Mouse (Mus musculus): ENCODE data around the gene Klf6.

Gene Klf6

DNA sequence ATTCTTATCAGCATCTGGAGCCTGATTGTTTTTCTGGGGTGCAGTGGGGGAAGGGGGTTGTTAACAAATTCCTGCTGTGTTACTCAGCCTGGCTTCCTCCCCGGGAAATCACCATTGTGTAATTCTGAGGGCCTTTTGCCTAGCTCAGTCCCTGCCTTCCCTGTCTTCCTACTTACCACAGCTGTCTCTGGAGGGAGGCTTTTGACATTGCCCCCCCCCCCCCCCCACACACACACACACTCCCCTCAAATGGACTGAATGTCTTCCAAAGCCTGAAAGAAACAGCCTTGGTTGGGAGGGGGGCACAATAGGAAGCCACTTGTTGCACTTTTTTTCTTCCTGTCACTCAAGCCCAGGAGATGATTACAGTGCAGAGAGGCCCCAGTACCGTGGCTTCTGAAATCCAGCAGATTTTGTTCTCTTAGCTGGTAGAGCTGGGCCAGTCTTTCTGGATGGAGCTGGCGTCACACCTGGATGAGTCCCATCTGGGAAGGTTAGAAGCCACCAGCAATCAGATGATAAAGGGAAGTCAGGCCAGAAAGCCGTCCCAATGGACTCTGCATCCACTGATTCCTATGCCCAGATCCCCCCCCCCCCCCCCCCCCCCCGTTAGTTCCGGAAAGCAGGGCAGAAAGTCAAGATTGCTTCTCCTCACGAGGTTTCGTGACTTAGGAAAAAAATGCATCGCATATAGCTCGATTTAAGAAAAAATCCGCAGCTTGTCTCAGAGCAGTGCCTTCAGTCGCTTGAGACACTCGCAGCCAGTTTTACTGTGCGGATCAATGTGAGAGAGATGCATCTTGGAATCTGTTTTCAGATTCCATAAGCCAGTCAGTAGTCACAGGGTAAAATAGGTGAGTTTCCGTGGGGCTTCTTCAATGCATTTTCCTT lies 9.3 kb downstream of the Klf6 start:
- no peaks in the 10 kb centered on the region for H3K27me3 ChIP-seq (ENCODE audit: control insufficient read depth, insufficient read depth, low read length, poor library complexity, severe bottlenecking)
- peaks cover 19% of the 10 kb centered on the region for H3K36me3 ChIP-seq (ENCODE audit: control insufficient read depth, insufficient read depth, low read length, poor library complexity, severe bottlenecking)
- DNase-seq (ENCODE audit: low read depth, low spot score) = peak; percentile 36

DNA sequence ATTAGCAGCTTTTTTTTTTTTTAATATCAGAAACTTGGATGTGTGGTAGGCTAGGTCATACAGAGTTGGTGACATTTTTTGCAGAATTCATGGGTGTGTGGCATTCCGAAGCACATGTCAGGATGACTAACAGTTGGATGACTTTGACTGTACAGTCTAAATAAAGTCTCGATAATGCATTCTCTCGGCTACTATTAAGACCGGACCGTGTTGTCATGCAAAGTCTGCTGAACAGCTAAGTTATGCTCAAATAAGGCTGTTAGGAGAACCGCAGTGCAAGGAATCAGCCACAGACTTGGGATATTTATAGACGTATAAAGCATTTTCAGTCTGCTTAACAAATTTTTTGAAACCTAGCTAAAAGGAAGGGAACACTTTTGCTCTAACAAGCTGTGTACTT lies 10.1 kb downstream of the Klf6 start:
- no peak for DNase-seq (ENCODE audit: low read depth, low spot score)
- Histone ChIP-seq H3K36me3 (ENCODE audit: control insufficient read depth, insufficient read depth, low read length, poor library complexity, severe bottlenecking) (peaks cover 16% of the 10 kb centered on the region), H3K27me3 (ENCODE audit: control insufficient read depth, insufficient read depth, low read length, poor library complexity, severe bottlenecking) (no peaks in the 10 kb centered on the region)

DNA sequence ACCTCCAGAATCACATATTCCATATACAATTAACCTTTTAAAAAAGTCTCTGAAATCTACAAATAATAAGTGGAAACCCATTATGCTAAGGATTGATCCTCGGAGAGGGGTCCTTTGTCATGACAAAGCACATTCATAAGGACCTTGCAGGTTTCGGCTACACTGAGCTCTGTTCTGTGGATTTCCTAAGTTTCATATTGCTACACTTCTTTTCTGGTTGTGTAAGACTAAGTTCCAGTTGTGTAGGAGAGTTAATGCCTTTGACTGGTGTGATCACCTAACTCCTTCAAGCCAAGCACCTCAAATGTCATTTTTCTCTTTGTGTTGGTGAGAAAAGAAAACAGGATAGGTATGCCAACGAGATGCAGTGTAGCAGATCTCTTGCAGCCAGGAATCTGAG lies 12.4 kb downstream of the Klf6 start:
- Histone ChIP-seq H3K36me3 (ENCODE audit: control insufficient read depth, insufficient read depth, low read length, poor library complexity, severe bottlenecking) (peaks cover 2% of the 10 kb centered on the region), H3K27me3 (ENCODE audit: control insufficient read depth, insufficient read depth, low read length, poor library complexity, severe bottlenecking) (no peaks in the 10 kb centered on the region)
- DNase-seq (ENCODE audit: low read depth, low spot score) = no peak

DNA sequence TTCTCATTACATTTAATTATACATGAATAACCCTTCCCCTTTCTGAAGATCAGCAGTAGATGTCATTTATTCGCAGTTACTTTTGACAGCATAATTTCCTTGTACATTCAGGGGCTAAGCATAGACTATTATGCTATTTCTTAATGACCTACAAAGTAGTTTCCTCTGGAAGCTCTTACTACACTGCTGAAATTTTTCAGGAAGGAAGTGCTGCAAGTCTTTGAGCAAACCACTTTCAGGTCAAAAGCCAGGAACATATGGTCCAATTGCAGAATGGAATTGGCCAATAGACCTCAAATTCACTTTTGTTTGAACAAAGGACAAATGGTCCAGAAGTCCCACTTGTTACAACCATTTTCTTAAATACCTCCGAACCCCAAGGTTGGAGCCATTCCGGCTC lies 14.2 kb downstream of the Klf6 start:
- Histone ChIP-seq H3K36me3 (ENCODE audit: control insufficient read depth, insufficient read depth, low read length, poor library complexity, severe bottlenecking) (no peaks in the 10 kb centered on the region), H3K27me3 (ENCODE audit: control insufficient read depth, insufficient read depth, low read length, poor library complexity, severe bottlenecking) (no peaks in the 10 kb centered on the region)
- DNase-seq (ENCODE audit: low read depth, low spot score) = no peak

DNA sequence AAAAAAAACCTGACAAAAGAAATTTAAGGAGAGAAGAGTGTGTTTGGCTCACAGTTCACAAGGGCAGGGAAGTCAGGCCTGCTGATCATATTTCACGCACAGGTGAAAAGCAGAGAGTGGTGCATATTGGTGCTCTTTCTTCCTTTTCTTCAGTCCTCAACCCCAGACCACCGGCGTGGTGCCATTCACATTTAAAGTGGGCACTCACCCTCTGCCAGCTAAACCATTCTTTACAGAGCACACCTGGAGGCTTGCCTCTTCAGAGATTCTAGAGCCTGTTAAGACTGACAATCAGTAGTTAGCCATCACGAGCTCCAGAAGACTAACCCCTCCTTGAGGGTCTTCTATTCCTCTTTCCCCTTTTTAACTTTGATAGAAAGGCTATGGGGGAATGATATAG lies 17.5 kb downstream of the Klf6 start:
- Histone ChIP-seq H3K36me3 (ENCODE audit: control insufficient read depth, insufficient read depth, low read length, poor library complexity, severe bottlenecking) (no peaks in the 10 kb centered on the region), H3K27me3 (ENCODE audit: control insufficient read depth, insufficient read depth, low read length, poor library complexity, severe bottlenecking) (no peaks in the 10 kb centered on the region)
- DNase-seq (ENCODE audit: low read depth, low spot score) = no peak

DNA sequence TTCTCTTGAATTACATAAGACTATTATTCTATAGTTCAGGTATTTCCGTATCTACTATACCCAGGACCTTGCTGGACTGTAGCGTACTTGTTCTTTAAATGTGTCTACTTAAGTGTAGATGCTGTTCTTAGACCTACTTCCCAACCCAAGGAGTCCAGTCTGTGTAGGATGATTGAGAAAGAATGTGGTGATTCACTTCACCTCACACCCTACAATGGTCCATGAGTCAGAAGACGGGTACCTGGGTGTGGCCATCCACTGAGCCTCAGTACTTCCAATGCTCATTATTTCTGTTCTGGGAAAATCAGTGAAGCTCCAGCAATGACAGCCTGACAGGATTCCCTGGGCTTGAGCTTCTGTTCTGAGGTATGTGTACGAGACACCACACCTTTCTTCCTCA lies 25.5 kb downstream of the Klf6 start:
- Histone ChIP-seq H3K36me3 (ENCODE audit: control insufficient read depth, insufficient read depth, low read length, poor library complexity, severe bottlenecking) (no peaks in the 10 kb centered on the region; the same call in 1 of the 2 replicates), H3K27me3 (ENCODE audit: control insufficient read depth, insufficient read depth, low read length, poor library complexity, severe bottlenecking) (no peaks in the 10 kb centered on the region)
- DNase-seq (ENCODE audit: low read depth, low spot score) = no peak

DNA sequence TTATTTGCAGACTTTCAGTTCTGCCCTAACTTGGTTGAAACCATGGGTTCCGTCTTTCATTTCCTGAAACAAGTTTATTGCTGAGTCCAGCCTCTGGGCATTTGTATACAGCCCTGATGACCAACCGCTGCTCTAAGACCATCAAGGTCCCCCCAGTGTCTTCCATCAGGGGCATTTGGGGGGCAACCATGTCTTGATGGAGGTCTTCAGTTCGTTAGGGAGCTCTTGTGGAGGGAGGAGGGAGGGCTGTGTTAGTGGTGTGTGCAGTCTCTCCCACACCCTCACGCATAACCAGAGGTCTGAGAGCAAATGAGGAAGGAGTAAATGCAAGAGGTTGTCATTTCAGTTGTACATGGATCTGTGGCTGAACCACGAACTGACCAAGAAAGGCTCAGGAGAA lies 26.9 kb downstream of the Klf6 start:
- DNase-seq (ENCODE audit: low read depth, low spot score) = peak; percentile 61
- no peaks in the 10 kb centered on the region; the same call in 1 of the 2 replicates for H3K36me3 ChIP-seq (ENCODE audit: control insufficient read depth, insufficient read depth, low read length, poor library complexity, severe bottlenecking)

DNA sequence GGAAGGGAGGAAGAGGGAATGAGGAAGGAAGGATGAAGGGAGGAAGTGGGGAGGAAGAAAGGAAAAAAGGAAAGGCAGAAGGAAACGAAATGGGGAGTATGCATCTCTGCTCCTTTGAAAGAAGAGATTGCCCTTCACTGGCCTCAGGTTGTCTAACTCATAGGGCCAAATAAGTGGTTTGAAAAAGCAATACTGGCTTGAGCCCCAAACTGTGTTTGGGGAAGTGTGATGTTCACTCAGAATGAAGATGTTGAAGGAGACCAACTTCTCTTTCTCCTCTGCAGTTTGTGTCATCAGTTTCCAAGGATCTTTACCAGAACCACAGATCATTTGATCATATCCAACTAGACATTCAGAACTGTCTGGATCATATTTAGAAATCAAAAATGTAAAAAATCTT lies 27.4 kb downstream of the Klf6 start:
- Histone ChIP-seq H3K27me3 (ENCODE audit: control insufficient read depth, insufficient read depth, low read length, poor library complexity, severe bottlenecking) (no peaks in the 10 kb centered on the region), H3K36me3 (ENCODE audit: control insufficient read depth, insufficient read depth, low read length, poor library complexity, severe bottlenecking) (no peaks in the 10 kb centered on the region; the same call in 1 of the 2 replicates)
- peak; percentile 45 for DNase-seq (ENCODE audit: low read depth, low spot score)

More for the DNA sequence above, 26.9 kb downstream of the Klf6 start:
- no peaks in the 10 kb centered on the region for H3K27me3 ChIP-seq (ENCODE audit: control insufficient read depth, insufficient read depth, low read length, poor library complexity, severe bottlenecking)

DNA sequence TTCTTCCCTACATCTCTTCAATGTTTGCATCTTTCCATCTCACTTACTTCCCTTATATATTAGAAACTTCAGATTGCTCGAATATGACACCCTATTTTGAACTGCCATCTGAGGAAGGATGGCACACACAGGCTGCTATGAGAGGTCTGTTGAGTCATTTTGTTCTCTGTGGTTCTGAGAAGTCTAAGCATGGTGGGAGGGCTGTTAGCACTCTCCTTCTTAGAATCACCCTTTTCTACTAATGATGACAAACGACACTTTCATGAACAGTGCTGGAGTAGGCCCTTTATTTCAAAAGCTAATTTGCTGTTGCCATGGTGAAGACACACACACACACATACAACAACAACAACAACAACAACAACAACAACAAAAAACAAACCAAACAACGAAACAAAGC lies 28.8 kb downstream of the Klf6 start:
- no peaks in the 10 kb centered on the region for H3K27me3 ChIP-seq (ENCODE audit: control insufficient read depth, insufficient read depth, low read length, poor library complexity, severe bottlenecking)
- H3K36me3 ChIP-seq (ENCODE audit: control insufficient read depth, insufficient read depth, low read length, poor library complexity, severe bottlenecking) = no peaks in the 10 kb centered on the region; the same call in 1 of the 2 replicates
- no peak for DNase-seq (ENCODE audit: low read depth, low spot score)

DNA sequence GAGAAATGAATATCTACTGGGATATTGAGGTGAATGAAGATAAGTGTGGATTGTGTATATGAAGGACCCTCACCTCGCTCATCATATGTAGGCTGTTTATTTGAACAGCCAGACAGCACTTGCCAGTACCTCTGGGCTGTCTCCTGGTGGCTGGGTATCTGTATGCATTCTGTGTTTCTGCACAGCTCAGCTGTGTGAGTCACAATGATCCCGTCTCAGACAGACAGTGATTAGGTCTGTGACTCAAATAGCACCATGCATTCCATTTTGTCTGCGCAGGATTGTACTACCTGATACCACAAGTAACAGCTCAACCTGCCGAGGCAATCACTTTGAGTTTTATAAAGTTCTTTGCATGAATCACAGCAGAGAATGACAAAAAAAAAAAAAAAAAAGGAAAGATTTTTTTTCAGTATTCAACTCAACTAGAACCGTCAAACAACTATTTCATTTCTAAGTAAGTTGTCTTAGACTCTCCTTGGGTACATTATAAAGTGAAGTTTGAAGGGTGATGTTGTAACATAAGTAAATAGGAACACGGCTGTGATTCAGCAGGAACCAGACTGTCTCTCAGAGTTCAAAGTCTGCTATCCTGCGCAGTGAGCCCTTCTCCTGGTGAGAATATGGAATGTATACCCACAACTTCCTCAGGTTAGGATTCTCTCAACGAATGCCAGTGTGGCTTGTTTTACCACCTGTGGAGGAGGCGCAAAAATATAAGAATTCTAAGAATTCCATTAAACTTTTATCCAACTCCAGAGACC lies 31.6 kb downstream of the Klf6 start:
- DNase-seq (ENCODE audit: low read depth, low spot score) = no peak
- Histone ChIP-seq H3K27me3 (ENCODE audit: control insufficient read depth, insufficient read depth, low read length, poor library complexity, severe bottlenecking) (no peaks in the 10 kb centered on the region), H3K36me3 (ENCODE audit: control insufficient read depth, insufficient read depth, low read length, poor library complexity, severe bottlenecking) (no peaks in the 10 kb centered on the region)

DNA sequence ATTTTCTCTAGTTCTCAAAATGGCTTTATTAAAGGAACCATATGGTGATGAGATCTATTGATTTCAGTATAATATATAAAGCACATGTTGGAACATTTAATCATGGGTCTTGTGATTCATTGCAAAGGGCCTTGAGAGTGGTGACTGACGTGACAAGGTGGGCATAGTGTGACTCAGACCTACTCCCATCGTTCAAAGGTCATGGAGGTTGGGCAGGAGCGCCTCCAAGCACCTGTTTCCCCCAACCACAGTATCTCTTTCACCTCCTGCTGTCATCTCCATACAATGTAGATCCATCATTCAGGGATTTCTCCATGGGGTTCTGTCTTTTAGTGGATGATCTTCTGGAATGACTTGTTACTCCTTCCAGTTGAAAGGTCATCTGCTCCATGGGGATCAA lies 33.6 kb downstream of the Klf6 start:
- Histone ChIP-seq H3K27me3 (ENCODE audit: control insufficient read depth, insufficient read depth, low read length, poor library complexity, severe bottlenecking) (no peaks in the 10 kb centered on the region), H3K36me3 (ENCODE audit: control insufficient read depth, insufficient read depth, low read length, poor library complexity, severe bottlenecking) (no peaks in the 10 kb centered on the region)
- DNase-seq (ENCODE audit: low read depth, low spot score) = no peak

DNA sequence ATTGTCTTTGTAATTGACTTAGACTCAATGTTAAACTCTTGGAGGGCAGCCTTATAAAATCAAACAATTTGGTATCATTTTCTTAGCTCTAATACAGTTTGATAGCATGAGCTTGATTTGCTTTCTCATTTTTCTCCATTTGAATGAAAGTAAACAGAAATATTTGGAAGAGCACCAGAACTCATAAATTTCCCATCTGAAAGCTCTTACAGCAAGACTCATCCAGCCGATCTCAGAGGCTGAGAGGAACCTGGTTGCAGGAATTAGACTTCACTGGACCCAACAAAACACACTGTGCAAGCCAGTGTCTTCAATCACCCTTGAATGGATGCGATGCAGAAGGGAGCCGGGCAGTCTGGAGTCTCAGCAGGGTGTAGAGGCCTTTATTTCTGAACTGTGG lies 34.6 kb downstream of the Klf6 start:
- DNase-seq (ENCODE audit: low read depth, low spot score) = no peak
- H3K27me3 ChIP-seq (ENCODE audit: control insufficient read depth, insufficient read depth, low read length, poor library complexity, severe bottlenecking) = no peaks in the 10 kb centered on the region
- no peaks in the 10 kb centered on the region for H3K36me3 ChIP-seq (ENCODE audit: control insufficient read depth, insufficient read depth, low read length, poor library complexity, severe bottlenecking)

DNA sequence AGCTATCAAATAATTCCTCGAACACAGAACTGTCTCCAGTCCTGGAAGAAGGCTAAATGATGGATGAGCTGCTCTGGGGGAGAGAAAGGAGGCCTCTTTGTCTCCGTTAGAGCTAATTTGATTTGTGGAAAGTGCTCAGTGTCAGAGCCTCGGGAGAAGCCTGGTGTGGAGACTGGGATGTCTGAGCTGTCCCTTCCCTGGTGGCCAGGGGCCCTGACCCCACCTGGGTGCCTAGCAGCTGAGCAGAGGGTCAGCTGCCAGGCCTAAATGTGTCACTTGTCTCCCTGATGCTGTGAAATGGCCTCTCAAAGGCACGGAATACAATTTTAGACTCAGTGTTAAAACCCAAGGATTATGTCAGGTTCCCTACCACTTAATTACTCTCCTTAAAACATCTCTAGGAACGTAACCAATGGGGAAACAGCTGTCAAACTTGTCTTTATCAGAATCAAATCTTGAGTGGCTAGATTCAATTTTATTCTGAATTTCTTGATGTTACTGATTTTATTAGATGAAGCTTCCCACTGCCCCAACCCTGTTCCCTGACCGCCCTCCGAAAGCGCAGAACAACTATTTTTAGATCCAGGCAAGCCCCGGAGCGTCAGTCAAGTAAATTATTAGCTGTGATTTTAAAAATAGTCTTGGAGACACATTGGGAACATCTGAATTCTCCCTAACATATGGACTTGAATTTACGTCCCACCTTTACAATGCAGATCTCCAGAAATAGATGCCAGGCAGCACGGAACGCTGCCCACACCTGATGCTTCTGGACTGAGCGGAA lies 36.1 kb downstream of the Klf6 start:
- Histone ChIP-seq H3K36me3 (ENCODE audit: control insufficient read depth, insufficient read depth, low read length, poor library complexity, severe bottlenecking) (no peaks in the 10 kb centered on the region), H3K27me3 (ENCODE audit: control insufficient read depth, insufficient read depth, low read length, poor library complexity, severe bottlenecking) (no peaks in the 10 kb centered on the region)
- DNase-seq (ENCODE audit: low read depth, low spot score) = no peak

DNA sequence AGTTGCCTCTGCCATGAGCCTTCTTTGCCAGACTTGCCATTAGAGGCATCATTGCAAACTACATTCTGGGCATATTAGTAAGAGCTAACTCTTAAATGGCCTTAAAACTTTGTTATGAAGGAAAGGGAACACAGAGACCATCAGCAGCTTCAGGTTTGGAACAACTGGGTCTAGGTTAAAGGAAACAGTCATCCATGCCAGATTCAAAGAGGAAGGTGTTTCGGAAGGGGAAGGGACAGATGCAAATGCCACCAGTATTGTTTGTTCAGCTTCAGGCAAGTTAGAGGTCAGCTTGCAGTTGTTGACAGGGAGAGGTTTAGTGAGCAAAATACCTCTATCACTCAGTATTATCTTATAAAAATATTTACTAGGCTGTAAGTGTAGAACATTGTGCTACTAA lies 37.7 kb downstream of the Klf6 start:
- no peaks in the 10 kb centered on the region for H3K36me3 ChIP-seq (ENCODE audit: control insufficient read depth, insufficient read depth, low read length, poor library complexity, severe bottlenecking)
- no peaks in the 10 kb centered on the region for H3K27me3 ChIP-seq (ENCODE audit: control insufficient read depth, insufficient read depth, low read length, poor library complexity, severe bottlenecking)
- DNase-seq (ENCODE audit: low read depth, low spot score) = no peak

DNA sequence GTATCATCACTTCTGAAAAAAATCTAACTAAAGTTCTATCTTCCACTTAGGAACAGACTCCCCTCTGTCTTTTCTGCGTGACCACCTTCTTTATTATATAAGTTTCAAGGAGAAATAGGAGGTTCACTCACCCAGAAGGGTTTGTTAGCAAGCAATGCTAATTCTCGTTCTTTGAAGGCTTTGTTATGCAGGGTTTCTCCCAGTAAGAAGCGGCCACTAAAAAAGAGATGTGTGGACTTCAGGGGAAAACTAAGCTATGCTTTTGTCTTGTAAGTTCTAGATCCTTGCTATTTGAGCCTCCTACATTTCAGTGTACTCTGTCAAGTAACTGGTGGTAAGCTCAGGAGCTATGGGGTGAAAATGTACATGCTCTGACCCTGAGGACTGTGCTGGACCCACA lies 38.4 kb downstream of the Klf6 start:
- DNase-seq (ENCODE audit: low read depth, low spot score) = no peak
- Histone ChIP-seq H3K27me3 (ENCODE audit: control insufficient read depth, insufficient read depth, low read length, poor library complexity, severe bottlenecking) (no peaks in the 10 kb centered on the region), H3K36me3 (ENCODE audit: control insufficient read depth, insufficient read depth, low read length, poor library complexity, severe bottlenecking) (no peaks in the 10 kb centered on the region)

All from splenic B cell, adult 2 months (primary cell).